Mouse (Mus musculus): Measurements from ENCODE around the gene Abcc4. TPM values are rescaled to one million over a fixed set of nuclear protein-coding genes. Genes with fewer than 3 reads are reported as not detected.

Gene Abcc4
- total and polyA plus RNA-seq, 3 experiments: 10.4 to 28.7 (median 26.5) TPM

- no peak for TF ChIP-seq SMC3 (IDR thresholded peaks at IDR 0.05; ENCODE audit: low read depth, low read length)
- no peak for TF ChIP-seq ZC3H11A (IDR thresholded peaks at IDR 0.05; ENCODE audit: low read depth, low read length)
- no peak for TF ChIP-seq USF2 (conservative IDR thresholded peaks at IDR 0.05; ENCODE audit: low read depth, low read length)
- no peak for TF ChIP-seq RCOR1 (conservative IDR thresholded peaks at IDR 0.05; ENCODE audit: low read depth, low read length)
- TF ChIP-seq CTCF (conservative IDR thresholded peaks at IDR 0.05 in 1 of 2, IDR thresholded peaks at IDR 0.05 in 1 of 2; ENCODE audit: low read depth in 2 of 2, low read length in 2 of 2): no peak
- no peak for TF ChIP-seq POLR2AphosphoS2 (IDR thresholded peaks at IDR 0.05; ENCODE audit: low read depth, low read length)
- no peak for TF ChIP-seq ZMIZ1 (IDR thresholded peaks at IDR 0.05; ENCODE audit: low read depth, low read length)
- TF ChIP-seq IRF4 (IDR thresholded peaks at IDR 0.05; ENCODE audit: low read depth, low read length): peak; percentile 16; the same call in 1 of the 2 replicates
- TF ChIP-seq BHLHE40 (IDR thresholded peaks at IDR 0.05; ENCODE audit: low read depth, low read length): peak; percentile 58
- TF ChIP-seq KAT2A (IDR thresholded peaks at IDR 0.05; ENCODE audit: insufficient replicate concordance, low read length): no peak
- no peak for TF ChIP-seq UBTF (IDR thresholded peaks at IDR 0.05; ENCODE audit: low read depth, low read length)
- TF ChIP-seq ETS1 (conservative IDR thresholded peaks at IDR 0.05; ENCODE audit: low read depth, low read length): peak; percentile 9; the same call in 1 of the 2 replicates
- no peak for TF ChIP-seq JUND (conservative IDR thresholded peaks at IDR 0.05; ENCODE audit: low read depth, low read length)
- no peak for TF ChIP-seq MEF2A (IDR thresholded peaks at IDR 0.05; ENCODE audit: borderline replicate concordance, low read depth, low read length)
- no peak for TF ChIP-seq GABPA (IDR thresholded peaks at IDR 0.05; ENCODE audit: insufficient replicate concordance, low read depth, low read length)
- TF ChIP-seq POLR2A (IDR thresholded peaks at IDR 0.05; ENCODE audit: low read depth, low read length): 0 out of 2 replicates have a peak, but pooled peaks have one; percentile 23
- peak; percentile 24; the same call in 1 of the 2 replicates for TF ChIP-seq TCF12 (IDR thresholded peaks at IDR 0.05; ENCODE audit: low read depth, low read length)
- no peak for TF ChIP-seq MYC (IDR thresholded peaks at IDR 0.05; ENCODE audit: low read depth, low read length)
- TF ChIP-seq NELFE (IDR thresholded peaks at IDR 0.05; ENCODE audit: low read depth, low read length): no peak
- no peak for TF ChIP-seq SIN3A (IDR thresholded peaks at IDR 0.05; ENCODE audit: low read length)
- 0 out of 2 replicates have a peak, but pooled peaks have one; percentile 47 for TF ChIP-seq TBP (conservative IDR thresholded peaks at IDR 0.05; ENCODE audit: low read depth, low read length)
- TF ChIP-seq EP300 (IDR thresholded peaks at IDR 0.05; ENCODE audit: low read length): no peak
- TF ChIP-seq ZNF384 (IDR thresholded peaks at IDR 0.05; ENCODE audit: low read depth, low read length): no peak
- no peak for TF ChIP-seq ZKSCAN1 (IDR thresholded peaks at IDR 0.05; ENCODE audit: borderline replicate concordance, low read depth, low read length)
- no peak for TF ChIP-seq MAZ (IDR thresholded peaks at IDR 0.05; ENCODE audit: low read depth, low read length)
- Histone ChIP-seq H3K4me1 (ENCODE audit: control insufficient read depth in 1 of 2, insufficient read depth in 2 of 2) (peaks cover 44 to 85% of the 10 kb centered on the region in 2 experiments), H3K27me3 (replicated peaks) (no peaks in the 10 kb centered on the region), H3K4me2 (ENCODE audit: insufficient read depth, low read depth, poor library complexity, severe bottlenecking) (peak overlapping the region; percentile 92), H3K36me3 (replicated peaks in 1 of 2; ENCODE audit: control insufficient read depth in 1 of 2, insufficient read depth in 1 of 2, low read length in 1 of 2) (peaks cover 0 to 7% of the 10 kb centered on the region in 2 experiments), H3K79me2 (replicated peaks; ENCODE audit: control insufficient read depth, extremely low read depth, insufficient read depth, poor library complexity, severe bottlenecking) (peaks cover 38% of the 10 kb centered on the region), H3K9ac (ENCODE audit: insufficient read depth, low read depth) (peak overlapping the region; percentile 70), H3K4me3 (replicated peaks in 1 of 3; ENCODE audit: low read depth in 2 of 3, low read length in 2 of 3, poor library complexity in 1 of 3) (peak overlapping the region; percentile 21 to 30 (median 29)), H3K27ac (ENCODE audit: insufficient read depth, low read depth) (peak overlapping the region; percentile 83), H3K9me3 (replicated peaks; ENCODE audit: low read length) (no peaks in the 10 kb centered on the region)
- in situ Hi-C loops (cut with MboI; ENCODE audit: low pct_ligation_motif_present, low pct_unique_long_range_greater_than_20kb, low sequenced_read_pairs) (loop anchor here (25.0 kb wide), 1 partner anchor 1606 kb away; the partner anchor contains the start of gene Mbnl2), dilution Hi-C loops (cut with MboI; ENCODE audit: extremely low pct_ligation_motif_present, extremely low pct_unique_long_range_greater_than_20kb, low sequenced_read_pairs) (no loop called here)
- peak; percentile 70 for DNase-seq (ENCODE audit: extremely low read depth)
Observed at GRCm38 (mm10) chr14:118681087-118681486, 24.9 kb downstream of the Abcc4 start.
